Mouse (Mus musculus) adrenal gland, adult 8-10 months (tissue): ENCODE results near the gene Irgm1. TPM values are rescaled to one million over a fixed set of nuclear protein-coding genes. Genes with fewer than 3 reads are reported as not detected.
"Not testable (repeated sequence)": the region's sequence is repeated elsewhere in the genome, so short reads cannot be mapped to it uniquely, and the experiment has no call there.

Experiments used
- DNase-seq: peaks from one replicate; pipeline ENCODE4 v3.0.0; 2022
- total RNA-seq, 4 experiments: library from RNA; stranded (reverse); gene quantifications; 2 replicates each; pipeline ENCODE4 v1.2.4; 2022

Gene Irgm1
- total RNA-seq, result 10 to 100 TPM; 21.0 to 26.7 (median 25.2) TPM

DNA sequence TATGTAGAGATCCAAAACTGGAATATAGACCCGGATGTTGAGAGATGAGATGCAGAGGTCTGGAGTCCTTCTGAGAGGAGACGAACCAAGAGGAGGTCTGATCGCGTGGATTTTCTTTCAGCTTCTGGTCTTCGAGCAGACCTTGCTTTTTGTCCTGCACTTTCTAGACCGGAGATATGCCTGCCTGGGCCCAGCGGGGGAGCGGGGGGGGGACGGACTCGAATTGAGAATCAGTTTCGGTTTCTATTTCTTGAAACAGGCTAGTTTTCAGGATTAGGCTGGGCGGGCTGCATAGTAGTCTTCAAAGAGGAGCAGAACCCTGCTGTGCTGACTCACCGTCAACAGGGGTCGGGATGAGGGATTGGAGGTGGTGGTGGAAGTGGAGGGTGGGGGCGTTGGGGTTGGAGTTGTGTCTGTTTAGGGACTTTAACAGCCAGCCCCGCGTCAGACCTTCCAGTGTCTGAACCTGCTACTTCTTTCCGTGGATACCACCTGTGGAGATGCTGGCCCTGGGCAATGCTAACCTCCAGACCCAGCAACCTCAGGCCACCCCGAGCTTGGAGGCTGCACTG is at the start of gene Irgm1:
Gene Irgm1, minus strand, starts transcription at position 483 of the 572 bp plus-strand sequence.
- DNase-seq, result peak; percentile 70

DNA sequence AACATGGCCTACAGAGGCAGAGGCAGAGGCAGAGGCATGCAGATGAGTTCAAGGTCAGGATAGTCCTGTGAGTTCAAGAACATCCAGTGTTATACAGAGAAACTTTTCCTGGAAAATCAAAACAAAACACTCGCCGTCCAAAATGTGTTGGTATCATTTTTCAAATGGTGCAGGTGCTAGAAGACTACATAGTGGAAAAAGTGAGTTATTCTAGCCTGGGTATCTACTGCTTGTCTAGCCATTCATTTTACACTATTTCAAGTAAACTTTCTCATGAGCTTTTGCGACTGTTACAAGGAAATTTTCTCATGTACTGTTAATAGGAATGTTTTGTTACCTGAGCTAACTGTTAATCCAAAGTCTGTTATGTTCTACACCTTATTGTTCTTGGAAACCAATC is 46.9 kb upstream of the Irgm1 start:
- no peak for DNase-seq

DNA sequence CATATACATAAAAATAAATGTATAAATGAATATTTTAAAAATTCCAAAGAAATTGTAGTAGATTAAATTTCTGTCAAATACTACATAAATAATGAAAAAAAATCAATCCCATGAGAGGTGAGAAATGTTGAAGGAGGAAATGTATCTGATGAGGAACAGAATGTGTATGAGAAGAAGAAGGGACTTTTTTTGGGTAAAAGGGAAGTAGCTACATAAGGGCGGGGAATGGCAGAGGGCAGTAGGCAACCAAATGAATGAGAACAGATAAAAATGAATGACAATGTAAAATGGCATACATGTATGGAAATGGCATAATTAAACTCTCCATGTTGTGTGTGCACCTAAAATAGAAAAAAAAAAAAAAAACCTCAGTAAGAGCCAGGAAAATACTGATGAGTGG is 42.1 kb upstream of the Irgm1 start:
- DNase-seq, result no peak

DNA sequence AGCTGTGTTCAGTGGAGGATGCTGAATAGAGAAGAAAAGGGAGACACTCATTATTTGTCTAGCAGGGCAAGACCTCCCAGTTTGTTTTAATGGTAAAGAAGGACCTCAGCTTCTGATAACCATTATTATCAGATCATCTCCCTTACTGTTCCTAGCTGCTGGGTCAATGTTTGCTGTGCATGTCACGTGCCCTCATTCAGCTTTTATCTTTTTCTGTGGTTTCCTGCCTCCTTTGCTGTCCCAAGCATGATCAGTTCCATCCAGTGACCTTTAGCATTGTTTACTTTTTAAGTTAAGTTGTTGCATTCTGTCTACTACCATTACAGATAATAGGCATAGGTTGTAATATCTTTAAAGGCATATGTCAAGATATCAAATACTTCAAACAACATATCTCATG is 37.0 kb upstream of the Irgm1 start:
- DNase-seq, result no peak

DNA sequence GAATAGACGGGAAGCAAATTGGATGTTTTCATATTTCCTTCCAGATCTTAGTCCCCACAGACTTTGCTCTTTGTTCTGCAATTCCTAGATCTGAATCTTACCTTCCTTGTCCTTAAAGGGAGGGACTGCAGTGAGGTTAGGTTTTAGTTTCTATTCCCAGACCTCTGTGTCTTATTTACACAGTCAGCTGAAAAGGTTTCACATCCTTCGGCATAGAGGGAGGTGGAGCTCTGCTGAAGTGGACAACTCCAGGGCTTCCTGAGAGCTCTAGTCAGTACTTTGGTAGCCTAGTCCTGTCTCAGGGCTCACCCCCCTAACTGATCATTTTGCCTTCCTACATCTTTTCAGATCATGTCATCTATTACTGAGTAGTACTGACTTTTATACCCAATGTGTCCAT is 30.5 kb upstream of the Irgm1 start, which contains the start of gene Gm5431:
Gene Gm5431, minus strand, starts transcription at position 194 of the 400 bp plus-strand sequence.
- DNase-seq, result no peak

DNA sequence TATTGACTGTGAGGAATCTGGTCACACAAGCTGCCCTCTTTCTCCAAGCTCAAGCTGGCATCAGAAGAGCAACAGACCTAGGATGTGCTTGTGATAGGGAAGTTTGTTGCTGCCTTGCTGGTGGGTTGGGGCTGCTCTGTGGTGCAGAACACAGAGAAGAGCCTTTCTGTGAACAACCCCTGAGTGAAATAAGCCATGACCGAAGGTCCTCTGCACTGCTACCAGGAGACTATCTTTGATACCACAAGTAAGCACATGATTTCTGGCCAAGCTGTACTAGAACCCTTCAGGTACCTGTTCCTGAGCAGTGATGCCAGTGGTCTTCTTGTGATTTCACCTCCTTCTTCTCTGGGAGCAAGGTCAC is 30.1 kb upstream of the Irgm1 start:
- not testable (repeated sequence) for DNase-seq

DNA sequence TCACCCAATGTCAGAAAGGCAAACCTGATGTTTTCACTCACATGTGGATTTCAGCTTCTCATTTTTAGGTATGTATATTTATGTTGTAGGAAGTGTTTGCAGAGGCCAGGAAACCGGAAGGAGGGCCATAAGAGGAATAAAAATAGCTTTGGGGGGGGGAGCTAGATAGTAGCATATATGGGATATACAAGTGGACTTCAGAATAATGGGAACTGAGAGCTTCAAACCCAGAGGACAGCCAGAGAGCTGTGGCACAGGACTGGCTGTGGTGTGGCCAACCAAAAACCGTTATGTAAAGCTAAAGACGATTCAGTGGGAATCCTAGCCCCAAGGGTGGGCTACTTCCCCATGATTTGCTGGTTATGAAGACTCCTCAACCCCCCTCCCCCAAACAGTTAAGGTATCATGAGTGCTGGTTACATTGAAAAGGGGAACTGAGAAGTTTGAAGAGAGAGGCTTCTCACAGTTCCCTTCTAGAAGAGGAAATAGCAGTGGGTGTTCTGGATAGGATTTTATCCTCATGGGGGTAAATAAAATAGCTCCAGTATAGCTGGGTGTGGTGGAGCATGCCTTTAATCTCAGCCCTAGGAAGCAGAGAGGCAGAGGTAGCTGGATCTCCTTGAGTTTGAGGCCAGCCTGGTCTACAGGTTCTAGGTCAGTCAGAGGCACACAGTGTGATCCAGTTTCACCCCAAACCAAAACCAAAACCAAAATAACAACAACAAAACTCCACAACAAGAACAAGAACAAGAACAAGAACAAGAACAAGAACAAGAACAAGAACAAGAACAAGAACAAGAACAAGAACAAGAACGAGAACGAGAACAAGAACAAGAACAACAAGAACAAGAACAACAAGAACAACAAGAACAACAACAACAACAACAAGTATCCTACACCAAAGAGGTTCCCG is 29.4 kb upstream of the Irgm1 start:
- DNase-seq, result not testable (repeated sequence)

DNA sequence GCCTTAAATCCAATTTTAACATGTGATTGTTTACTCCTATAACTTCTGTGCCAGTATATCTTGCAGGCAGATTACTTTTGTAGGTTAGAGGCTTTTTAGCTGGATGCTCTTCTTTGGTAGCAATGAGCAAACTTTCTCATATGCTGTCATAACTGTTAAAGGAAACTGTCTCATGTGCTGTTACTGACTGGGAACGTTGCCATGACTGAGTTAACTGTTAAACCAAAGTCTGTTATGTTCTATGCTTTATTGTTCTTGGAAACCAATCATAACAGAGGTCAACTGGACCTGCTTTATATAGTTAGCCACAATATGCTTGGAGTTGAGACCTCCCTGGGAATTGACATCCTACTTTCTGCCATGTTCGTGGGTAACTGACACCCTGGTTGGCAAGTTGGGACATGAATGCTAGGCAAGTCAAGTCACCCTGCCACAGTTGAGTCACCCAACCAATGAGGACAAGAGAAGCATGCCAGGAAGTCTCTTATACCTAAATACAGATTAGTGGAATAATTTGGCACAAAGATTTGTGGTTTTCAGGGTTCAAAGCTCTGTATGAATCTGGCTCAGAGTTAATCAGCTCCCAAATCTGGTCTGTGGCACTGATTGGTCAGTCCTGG is 27.4 kb upstream of the Irgm1 start:
- no peak for DNase-seq

DNA sequence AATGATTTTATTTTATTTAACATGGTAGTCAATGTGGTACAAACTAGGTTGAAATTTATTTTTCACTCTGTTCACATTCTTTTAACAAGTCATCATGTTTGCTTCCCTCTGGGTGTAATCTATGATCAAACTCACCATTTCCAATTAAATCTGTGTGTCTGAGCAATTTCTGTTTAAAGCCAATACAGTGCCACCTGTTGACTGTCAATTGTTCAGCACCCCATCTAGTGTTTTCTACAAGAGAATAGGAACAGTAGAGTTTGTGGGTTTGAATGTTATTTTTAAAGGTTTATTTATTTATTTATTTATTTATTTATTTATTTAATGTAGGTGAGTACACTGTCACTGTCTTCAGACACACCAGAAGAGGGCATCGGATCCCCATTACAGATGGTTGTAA is 5.2 kb upstream of the Irgm1 start:
- DNase-seq, result no peak

DNA sequence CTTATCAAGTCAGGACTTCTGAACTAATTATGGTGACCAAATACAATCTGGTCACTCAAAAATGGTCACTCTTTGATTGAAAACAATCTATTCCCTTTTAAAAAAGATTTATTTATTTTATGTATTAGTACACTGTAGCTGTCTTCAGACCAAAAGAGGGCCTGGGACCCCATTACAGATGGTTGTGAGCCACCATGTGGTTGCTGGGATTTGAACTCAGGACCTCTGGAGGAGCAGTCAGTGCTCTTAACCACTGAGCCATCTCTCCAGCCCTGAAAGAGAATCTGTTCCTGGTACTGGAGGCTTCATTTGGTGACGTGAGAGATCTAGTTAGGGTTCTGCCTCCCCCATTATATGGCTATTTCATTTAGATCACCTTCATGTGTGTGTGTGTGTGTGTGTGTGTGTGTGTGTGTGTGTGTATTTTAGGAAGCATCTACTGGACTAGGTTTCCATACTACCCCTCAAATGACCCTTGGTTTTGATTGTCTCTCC is 3.9 kb upstream of the Irgm1 start:
- not testable (repeated sequence) for DNase-seq

DNA sequence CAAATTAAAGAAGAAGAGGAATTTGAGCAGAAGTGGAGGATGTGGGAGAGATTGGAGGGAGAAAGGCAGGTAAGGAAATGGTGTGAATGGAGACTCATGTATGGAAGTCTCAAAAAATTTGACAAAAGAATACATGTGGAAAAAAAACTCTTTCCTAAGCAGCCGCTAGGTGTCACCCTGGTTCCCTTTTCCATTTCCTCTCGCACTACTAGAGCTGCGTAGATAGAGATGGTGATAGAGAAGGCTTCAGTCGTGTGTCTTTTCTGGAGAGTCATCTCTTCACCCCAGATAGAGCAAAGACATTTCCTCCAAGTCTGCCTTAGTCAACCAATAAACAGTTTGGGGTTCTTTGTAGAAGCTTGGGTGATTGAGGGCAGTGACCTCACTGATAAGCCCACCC is 3.0 kb upstream of the Irgm1 start:
- no peak for DNase-seq

DNA sequence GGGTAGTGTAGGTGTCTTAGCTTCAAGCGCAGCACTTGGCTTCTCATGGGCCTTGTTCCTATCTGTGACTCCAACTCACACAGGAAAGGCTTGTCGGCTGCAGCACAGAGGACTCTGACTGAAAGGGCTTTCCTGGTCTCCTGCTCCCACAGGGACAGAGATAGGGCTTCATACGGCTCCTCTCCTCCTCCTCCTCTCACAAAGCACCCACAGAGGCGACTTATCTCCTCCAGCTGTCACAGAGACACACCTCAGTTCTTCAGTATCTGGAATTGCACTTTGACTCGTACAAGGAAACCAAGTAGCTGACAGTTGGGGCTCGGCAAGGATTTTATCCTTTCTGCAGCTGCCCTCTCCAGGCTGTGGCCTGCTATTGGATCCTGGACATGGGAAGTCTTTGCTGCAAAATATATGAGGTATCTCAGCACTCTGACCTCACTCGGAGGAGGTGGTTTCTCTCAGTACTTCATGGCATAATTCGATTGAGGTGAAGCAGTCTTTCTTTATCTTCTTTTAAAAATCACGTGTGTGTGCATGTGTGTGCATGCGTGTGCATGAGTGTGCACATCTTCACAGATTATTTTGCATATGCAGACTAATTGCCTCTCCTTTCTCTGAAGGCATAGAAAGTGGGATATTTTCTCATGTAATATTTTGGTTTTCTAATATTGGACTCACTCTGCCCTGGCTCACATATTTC is 2.3 kb upstream of the Irgm1 start:
- DNase-seq, result no peak

DNA sequence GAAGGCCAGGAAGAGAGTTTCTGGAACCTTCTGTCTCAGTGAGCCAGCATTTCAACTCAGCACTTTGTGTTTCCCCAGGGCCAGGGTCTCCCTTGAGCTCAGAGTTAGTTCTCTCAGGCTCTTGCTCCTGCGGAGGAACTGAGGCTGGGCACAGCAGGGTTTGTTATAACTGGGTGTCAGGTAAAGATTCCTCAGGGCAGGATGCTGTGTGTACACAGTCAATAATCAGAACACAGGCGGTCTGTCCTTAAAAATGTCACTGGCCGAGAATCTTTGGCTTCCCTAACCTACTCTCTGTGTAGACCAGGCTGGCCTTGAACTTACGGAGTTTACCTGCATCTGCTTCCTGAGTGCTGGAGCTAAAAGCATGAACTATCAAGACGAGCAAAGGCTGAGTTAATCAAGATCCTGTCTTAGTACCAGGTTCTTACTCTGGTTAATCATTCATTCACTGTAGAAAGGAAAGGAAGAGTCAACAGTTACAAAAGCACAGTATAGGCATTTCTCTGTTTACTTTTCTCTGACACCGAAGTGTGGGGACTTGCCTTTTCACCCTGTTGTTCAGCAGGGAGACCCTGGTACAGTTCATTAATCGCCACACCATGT is 1.3 kb upstream of the Irgm1 start:
- DNase-seq, result no peak

DNA sequence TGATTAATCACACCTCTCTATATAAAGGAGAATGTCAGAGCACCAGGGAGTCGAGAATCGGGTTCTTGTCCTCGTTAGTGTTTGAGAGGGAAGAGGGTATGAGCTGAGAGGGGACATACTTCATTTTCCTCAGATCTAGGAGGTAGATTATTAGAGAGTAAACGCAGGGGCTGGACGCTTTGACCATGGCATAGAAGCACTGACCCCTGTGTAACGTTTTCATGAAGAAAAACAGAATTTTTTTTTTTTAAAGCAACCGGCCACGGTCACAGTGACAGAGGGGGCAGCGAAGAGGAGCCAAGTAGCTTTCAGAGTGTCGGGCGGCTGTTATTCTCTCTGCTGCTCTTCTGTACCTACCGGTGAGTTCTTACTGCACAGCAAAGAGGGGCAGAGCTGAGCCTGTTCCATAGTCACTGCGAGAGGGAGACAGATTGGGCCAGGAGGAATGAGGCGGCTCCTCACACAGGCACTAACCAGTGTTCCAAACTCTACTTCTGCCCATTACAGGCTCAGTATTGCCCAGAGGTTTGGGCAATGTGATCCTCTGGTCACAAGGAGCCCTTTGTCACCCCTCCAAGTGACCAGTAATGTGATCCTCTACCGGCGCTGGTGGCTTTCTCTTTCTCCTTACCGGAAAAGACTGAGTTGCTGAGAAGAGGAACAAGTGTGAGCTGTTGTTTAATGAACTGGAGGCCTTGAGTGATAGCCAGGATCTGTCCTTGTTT is 496 bp upstream of the Irgm1 start:
- no peak for DNase-seq

DNA sequence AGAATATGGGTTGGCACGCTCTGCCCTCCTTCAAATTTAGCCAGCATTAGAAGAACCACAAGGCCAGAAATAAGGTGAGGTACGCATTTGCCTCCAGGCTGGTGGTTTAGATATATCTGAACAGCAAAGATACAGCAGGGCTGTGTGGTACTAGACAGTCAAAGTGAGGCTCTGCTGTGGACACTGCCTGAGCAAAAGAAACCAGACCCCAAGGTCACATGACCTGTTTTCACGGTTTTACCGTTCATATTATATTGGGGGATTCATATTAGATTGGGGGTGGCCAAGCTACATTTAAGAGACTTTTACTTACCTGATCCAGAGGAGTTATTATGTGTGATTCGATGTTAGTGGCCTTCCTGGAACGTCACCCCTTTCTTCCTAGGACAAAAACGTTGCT is 702 bp downstream of the Irgm1 start:
- no peak for DNase-seq

DNA sequence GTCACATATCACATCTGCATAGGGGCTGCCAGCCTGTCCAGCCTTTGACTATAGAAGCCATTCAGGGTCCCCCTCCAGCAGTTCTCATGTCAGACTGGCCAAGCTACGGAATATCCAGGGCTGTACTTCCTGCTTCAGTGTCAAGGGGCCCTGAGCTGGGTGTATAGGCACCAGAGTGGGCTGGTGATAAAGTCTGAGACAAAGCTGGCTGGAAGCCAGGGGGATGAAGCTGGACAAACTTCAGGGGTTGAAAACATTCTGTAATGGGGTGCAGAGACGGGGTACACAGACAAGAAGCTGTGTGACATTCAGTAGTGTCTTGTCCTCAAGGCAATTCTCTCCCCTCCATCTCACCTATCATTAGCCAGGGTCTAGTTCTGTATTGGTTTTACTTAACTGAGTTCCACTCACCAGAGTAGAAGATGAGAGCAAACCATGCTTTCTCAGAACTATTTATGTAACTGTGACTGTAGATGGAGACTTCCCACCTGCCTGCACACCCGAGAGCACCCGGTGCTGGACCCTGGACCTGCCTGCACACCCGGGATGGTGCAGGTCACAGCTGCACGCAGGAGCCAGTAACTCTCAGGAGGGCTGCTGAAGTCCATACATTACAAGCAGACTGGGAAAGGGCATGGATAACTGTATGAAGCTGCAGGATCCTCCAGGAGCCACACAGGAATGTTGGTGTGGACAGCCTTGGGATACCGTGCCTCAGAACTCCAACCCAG is 1.9 kb downstream of the Irgm1 start:
- DNase-seq, result no peak

DNA sequence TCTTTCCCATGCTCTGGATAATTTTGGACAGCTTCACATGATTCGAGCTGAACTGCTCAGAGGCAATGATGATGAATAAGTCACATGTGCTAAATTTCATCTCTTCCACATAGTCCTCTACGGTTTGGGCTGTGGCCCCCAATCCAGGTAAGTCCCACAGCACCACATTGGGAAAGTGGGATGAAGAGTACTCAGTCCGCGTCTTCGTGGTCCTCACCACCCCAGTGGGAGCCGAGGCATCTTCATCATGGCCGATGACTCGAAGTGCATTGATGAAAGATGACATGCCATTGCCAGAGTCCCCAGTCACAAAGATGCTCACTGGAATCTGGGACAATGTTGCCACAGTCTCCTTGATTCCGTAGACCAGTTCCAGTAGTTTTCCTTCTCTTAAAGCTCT is 5.0 kb downstream of the Irgm1 start:
- no peak for DNase-seq

DNA sequence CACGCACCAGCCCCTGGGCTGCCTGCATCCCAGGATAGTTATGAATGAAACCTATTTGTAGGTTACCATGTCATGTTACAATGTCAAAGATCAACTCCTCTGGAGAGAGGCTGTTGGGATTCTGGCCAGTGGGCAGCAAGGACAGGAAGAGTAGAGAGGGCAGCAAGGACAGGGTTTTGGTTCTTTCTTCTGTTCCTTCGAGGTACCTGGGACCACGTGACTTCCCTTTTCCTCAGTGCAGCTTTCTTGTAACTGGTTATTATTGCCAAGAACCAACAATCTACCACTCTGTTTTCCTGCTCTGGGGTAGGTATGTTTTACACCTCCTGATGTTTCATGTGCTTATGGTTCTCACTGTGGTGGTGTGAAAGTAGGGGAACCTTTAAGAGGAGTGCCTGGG is 7.7 kb downstream of the Irgm1 start:
- DNase-seq, result no peak

DNA sequence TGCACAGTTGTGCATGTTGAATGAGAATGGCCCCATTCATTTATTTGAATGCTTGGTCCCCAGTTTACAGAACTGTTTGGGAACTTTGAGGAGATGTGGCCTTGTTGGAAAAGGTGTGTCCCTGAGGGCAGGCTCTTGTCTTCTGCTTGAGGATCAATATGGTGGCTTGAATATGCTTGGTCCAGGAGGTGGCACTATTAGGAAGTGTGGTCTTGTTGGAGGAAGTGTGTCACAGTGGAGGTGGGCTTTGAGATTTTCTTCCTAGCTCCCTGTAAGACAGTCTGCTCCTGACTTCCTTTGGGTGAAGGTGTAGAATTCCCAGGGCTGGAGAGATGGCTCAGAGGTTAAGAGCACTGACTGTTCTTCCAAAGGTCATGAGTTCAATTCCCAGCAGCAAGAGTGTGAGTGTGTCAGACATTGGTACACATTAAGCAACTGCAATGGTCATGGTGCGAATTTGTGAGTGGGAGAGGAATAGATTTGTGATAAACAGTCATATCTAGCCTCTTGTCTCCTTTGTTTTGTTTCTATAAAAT is 8.6 kb downstream of the Irgm1 start:
- no peak for DNase-seq

DNA sequence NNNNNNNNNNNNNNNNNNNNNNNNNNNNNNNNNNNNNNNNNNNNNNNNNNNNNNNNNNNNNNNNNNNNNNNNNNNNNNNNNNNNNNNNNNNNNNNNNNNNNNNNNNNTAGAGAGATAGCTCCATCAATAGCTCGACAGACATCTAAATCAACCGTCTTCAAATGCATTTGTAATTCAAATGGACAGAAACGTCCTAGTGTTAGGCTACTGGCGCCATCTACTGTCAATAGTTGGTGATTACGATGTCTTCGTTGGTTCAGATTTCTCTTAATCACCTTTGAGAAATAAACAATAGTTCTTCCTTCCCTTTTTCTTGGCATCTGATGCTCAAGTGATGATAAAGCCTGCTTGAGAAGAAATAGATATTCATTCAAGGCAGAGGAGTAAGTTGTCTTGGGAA is 12.5 kb downstream of the Irgm1 start:
- DNase-seq, result no peak
